Mouse (Mus musculus): ENCODE measurements around the gene Magi1. TPM values are rescaled to one million over a fixed set of nuclear protein-coding genes. Genes with fewer than 3 reads are reported as not detected.
A peak's percentile ranks its signal among the peaks of the same experiment; 100 is the strongest.

The Magi1 gene
- polyA plus RNA-seq, 1 experiment from 2014 or later: 27.4 TPM

DNA sequence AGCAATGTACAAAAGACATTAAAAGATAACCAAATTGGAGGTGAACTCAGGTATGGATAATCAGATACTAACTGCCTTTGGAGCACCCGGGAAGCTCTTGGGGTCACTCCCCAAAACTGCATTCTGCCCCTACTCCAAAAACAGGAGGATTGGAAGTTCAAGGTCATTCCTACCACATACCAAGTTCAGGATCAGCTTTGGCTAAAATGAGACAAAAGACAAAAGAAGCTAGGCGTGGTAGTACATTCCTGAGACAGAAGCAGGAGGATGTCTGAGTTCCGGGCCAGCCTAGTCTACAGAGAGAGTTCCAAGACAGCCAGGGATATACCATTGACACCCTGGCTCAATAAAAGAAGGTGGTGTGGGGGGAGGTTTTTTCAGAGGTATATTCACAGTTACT, 304.5 kb downstream of the Magi1 start:
- WGBS: 93% methylated on average over 3 of the region's 3 CpGs
- H3K4me3 ChIP-seq (ENCODE audit: low read depth, low read length): no peak overlapping the region

DNA sequence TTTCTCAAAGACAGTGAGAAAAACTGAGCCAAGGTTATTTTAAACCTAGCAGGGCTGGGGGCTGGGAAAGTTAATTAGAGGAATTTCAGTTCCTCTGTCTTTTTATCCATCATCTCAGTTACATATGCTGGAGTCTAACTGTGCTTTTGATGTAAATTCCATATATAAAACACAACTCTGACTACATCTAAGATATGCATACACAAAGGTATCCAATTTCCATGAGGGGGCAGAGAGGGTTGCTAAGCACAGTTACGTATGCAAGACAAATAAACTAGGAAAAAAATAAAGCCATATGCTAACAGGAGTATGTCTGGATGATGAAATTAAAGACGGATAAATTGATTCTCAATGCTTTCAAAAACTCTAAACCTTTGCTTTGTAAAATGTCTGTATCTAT, 315.0 kb downstream of the Magi1 start:
- no peaks in the 10 kb centered on the region for H3K4me1 ChIP-seq (replicated peaks; ENCODE audit: control insufficient read depth, insufficient read depth, low read length)
- WGBS: 76% methylated on average over 2 of the region's 2 CpGs
- no peaks in the 10 kb centered on the region for H3K36me3 ChIP-seq (ENCODE audit: control insufficient read depth, insufficient read depth, low read length)
- H3K4me3 ChIP-seq (ENCODE audit: low read depth, low read length): no peak overlapping the region
- H3K4me2 ChIP-seq (replicated peaks; ENCODE audit: low read depth, low read length): no peak overlapping the region
- H3K27ac ChIP-seq (ENCODE audit: low read depth, low read length): no peak overlapping the region
- DNase-seq (ENCODE audit: low spot score) (no peak), ATAC-seq (ENCODE audit: low FRiP score) (no peak)
- no peaks in the 10 kb centered on the region for H3K27me3 ChIP-seq (ENCODE audit: control insufficient read depth, insufficient read depth, low read length)
- no peaks in the 10 kb centered on the region for H3K9me3 ChIP-seq (ENCODE audit: control insufficient read depth, low read length)
- H3K9ac ChIP-seq (ENCODE audit: low read depth, low read length): no peak overlapping the region

More for the DNA sequence above, 304.5 kb downstream of the Magi1 start:
- Histone ChIP-seq H3K4me2 (replicated peaks; ENCODE audit: low read depth, low read length) (no peak overlapping the region), H3K9ac (ENCODE audit: low read depth, low read length) (no peak overlapping the region), H3K36me3 (ENCODE audit: control insufficient read depth, insufficient read depth, low read length) (no peaks in the 10 kb centered on the region), H3K27ac (ENCODE audit: low read depth, low read length) (no peak overlapping the region), H3K9me3 (ENCODE audit: control insufficient read depth, low read length) (no peaks in the 10 kb centered on the region), H3K27me3 (ENCODE audit: control insufficient read depth, insufficient read depth, low read length) (no peaks in the 10 kb centered on the region), H3K4me1 (replicated peaks; ENCODE audit: control insufficient read depth, insufficient read depth, low read length) (peaks cover 5% of the 10 kb centered on the region; the same call in 1 of the 2 replicates)
- no peak for ATAC-seq (ENCODE audit: low FRiP score)
- no peak for DNase-seq (ENCODE audit: low spot score)

DNA sequence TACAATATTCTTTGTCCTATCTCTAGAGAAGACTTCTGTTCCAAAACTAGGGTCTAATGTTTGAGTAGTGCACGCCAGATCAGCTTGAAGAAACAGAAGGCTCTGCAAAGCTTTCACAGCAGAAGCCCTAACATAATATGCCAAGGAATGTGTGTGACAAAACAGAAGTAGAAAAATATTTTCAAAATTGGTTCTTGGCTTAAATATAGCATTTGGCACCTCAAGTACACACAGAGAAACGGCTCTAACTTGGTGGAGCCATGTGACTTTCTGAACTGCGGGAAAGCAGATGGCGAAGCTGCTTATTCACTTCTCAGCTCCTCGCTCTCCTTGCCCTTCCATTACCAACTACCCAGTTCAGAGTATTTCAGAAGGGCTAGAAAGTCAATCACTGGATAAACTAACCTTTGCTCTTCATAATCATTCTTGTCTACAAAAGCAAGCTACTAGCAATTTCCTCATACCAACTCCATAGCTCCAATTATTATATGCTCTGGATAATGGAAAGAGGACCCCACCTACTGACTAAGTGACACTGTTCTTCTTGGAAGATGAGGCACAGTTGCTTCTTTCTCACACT, 320.9 kb downstream of the Magi1 start:
- no peak overlapping the region for H3K4me3 ChIP-seq (ENCODE audit: low read depth, low read length)
- no peak overlapping the region for H3K27ac ChIP-seq (ENCODE audit: low read depth, low read length)
- H3K36me3 ChIP-seq (ENCODE audit: control insufficient read depth, insufficient read depth, low read length): no peaks in the 10 kb centered on the region
- H3K9me3 ChIP-seq (ENCODE audit: control insufficient read depth, low read length): no peaks in the 10 kb centered on the region
- no peak overlapping the region for H3K4me2 ChIP-seq (replicated peaks; ENCODE audit: low read depth, low read length)
- H3K27me3 ChIP-seq (ENCODE audit: control insufficient read depth, insufficient read depth, low read length): no peaks in the 10 kb centered on the region
- no peak overlapping the region for H3K9ac ChIP-seq (ENCODE audit: low read depth, low read length)
- no peaks in the 10 kb centered on the region for H3K4me1 ChIP-seq (replicated peaks; ENCODE audit: control insufficient read depth, insufficient read depth, low read length)
- WGBS: 87% methylated on average over 5 of the region's 5 CpGs
- DNase-seq (ENCODE audit: low spot score) (no peak), ATAC-seq (ENCODE audit: low FRiP score) (no peak)

DNA sequence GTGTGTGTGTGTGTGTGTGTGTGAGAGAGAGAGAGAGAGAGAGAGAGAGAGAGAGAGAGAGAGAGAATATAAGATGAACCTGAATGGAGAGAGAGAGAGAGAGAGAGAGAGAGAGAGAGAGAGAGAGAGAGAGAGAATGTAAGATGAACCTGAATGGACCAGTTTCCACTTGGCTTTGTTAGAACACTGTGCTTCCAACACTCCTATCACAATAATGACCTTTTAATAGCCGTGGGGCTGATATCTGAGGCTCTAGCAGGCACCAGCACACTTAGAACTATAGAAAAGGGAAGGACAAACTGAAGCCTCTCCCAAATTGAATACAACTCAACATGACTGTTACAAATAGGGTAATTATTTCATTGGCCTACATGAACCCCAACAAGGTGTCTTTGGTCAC, 321.9 kb downstream of the Magi1 start:
- Histone ChIP-seq H3K9me3 (ENCODE audit: control insufficient read depth, low read length) (no peaks in the 10 kb centered on the region), H3K9ac (ENCODE audit: low read depth, low read length) (no peak overlapping the region), H3K4me1 (replicated peaks; ENCODE audit: control insufficient read depth, insufficient read depth, low read length) (no peaks in the 10 kb centered on the region), H3K36me3 (ENCODE audit: control insufficient read depth, insufficient read depth, low read length) (no peaks in the 10 kb centered on the region), H3K4me2 (replicated peaks; ENCODE audit: low read depth, low read length) (no peak overlapping the region), H3K27ac (ENCODE audit: low read depth, low read length) (no peak overlapping the region), H3K27me3 (ENCODE audit: control insufficient read depth, insufficient read depth, low read length) (no peaks in the 10 kb centered on the region), H3K4me3 (ENCODE audit: low read depth, low read length) (no peak overlapping the region)
- ATAC-seq (ENCODE audit: low FRiP score) (no peak), DNase-seq (ENCODE audit: low spot score) (no peak)
- WGBS: 57% methylated on average over 1 of the region's 1 CpGs

DNA sequence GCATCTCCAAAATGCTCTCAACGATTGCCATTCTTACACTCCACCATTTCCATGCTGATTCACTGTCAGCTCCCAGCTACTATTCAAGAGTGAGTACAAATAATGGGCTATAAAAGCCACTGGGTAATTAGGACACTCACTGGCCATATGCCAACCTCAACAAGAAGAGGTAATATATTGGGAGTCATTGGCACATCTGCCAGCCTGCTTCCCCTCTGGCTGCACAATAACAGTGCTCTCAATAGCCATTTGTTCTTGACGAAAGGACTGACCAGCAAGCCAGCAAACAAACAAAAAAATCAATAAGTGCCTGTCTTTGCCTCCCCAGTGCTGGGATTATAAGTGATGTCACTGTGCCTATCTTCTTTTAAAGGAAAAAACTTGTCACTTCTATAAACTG, 326.5 kb downstream of the Magi1 start:
- Histone ChIP-seq H3K9me3 (ENCODE audit: control insufficient read depth, low read length) (no peaks in the 10 kb centered on the region), H3K36me3 (ENCODE audit: control insufficient read depth, insufficient read depth, low read length) (no peaks in the 10 kb centered on the region), H3K27ac (ENCODE audit: low read depth, low read length) (no peak overlapping the region), H3K27me3 (ENCODE audit: control insufficient read depth, insufficient read depth, low read length) (no peaks in the 10 kb centered on the region), H3K4me3 (ENCODE audit: low read depth, low read length) (no peak overlapping the region), H3K4me2 (replicated peaks; ENCODE audit: low read depth, low read length) (no peak overlapping the region), H3K4me1 (replicated peaks; ENCODE audit: control insufficient read depth, insufficient read depth, low read length) (0 out of 2 replicates have a peak, but pooled peaks cover 2% of the 10 kb centered on the region), H3K9ac (ENCODE audit: low read depth, low read length) (no peak overlapping the region)
- DNase-seq (ENCODE audit: low spot score) (peak; percentile 13), ATAC-seq (ENCODE audit: low FRiP score) (peak; percentile 61; the same call in 1 of the 2 replicates)
- WGBS: 39% methylated on average over 2 of the region's 2 CpGs

DNA sequence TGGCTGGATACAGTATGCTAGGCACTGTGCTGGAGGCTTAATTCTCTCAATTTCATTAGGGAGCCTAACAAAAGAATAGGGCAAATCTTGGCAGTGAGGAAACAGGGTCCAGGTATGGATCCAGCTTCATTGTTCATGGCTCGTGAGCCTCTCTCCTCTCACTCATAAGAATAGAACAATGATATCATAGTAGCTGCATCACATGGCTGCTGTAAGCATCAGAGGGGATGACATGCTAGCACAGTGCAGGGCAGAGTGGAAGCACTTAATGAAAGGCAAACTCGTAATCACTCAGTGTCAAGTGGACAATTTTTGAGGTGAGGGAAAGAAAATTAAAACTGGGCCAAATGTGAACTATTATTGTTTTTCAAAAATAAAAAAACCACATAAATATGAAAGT, 337.1 kb downstream of the Magi1 start:
- Histone ChIP-seq H3K9me3 (ENCODE audit: control insufficient read depth, low read length) (no peaks in the 10 kb centered on the region), H3K36me3 (ENCODE audit: control insufficient read depth, insufficient read depth, low read length) (no peaks in the 10 kb centered on the region), H3K9ac (ENCODE audit: low read depth, low read length) (no peak overlapping the region), H3K4me1 (replicated peaks; ENCODE audit: control insufficient read depth, insufficient read depth, low read length) (no peaks in the 10 kb centered on the region), H3K4me3 (ENCODE audit: low read depth, low read length) (no peak overlapping the region), H3K4me2 (replicated peaks; ENCODE audit: low read depth, low read length) (no peak overlapping the region), H3K27ac (ENCODE audit: low read depth, low read length) (no peak overlapping the region), H3K27me3 (ENCODE audit: control insufficient read depth, insufficient read depth, low read length) (no peaks in the 10 kb centered on the region)
- DNase-seq (ENCODE audit: low spot score) (no peak), ATAC-seq (ENCODE audit: low FRiP score) (no peak)
- 80% methylated on average over 2 of the region's 2 CpGs for WGBS

DNA sequence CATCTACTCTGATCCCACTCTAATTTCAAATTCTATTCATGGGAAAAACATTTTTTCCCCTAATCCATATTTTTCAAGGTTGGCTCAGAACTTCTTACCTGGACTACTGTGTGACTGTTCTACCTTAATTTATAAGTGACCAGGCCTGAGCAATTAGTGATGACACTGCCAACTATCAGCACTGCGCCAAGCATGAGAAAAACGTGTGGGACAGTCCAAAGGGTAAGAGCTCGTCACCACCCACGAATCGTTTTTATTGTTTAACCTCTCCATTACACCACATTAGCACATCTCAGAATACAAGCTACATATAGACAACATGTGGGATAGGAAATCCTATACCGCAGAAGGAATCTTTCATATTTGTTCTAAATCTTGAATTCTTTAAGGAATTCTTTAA, 347.4 kb downstream of the Magi1 start:
- no peak for DNase-seq (ENCODE audit: low spot score)
- Histone ChIP-seq H3K9me3 (ENCODE audit: control insufficient read depth, low read length) (no peaks in the 10 kb centered on the region), H3K27me3 (ENCODE audit: control insufficient read depth, insufficient read depth, low read length) (no peaks in the 10 kb centered on the region), H3K36me3 (ENCODE audit: control insufficient read depth, insufficient read depth, low read length) (no peaks in the 10 kb centered on the region), H3K4me3 (ENCODE audit: low read depth, low read length) (no peak overlapping the region), H3K9ac (ENCODE audit: low read depth, low read length) (no peak overlapping the region), H3K4me1 (replicated peaks; ENCODE audit: control insufficient read depth, insufficient read depth, low read length) (no peaks in the 10 kb centered on the region), H3K27ac (ENCODE audit: low read depth, low read length) (no peak overlapping the region), H3K4me2 (replicated peaks; ENCODE audit: low read depth, low read length) (no peak overlapping the region)
- ATAC-seq (ENCODE audit: low FRiP score): no peak
- WGBS: 88% methylated on average over 6 of the region's 6 CpGs

DNA sequence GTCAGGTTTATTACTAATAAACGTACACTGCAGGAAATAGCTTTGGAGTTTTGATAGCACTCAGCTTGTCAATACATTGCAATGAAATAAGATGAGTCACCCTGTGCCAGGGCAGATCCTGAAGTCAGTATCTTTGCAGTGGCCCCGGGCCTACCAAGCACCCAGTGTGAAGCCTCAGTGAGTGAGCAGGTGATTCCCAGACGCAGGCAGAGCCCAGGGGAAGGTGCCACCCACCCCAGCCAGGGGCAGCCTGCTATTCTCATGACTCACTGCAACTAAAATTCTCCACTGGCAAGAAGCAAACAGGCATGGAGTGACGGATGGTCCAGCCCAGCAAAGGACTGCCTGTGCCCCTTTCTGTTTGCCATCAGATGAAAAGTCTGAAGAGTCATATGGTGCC, 347.9 kb downstream of the Magi1 start:
- Histone ChIP-seq H3K9me3 (ENCODE audit: control insufficient read depth, low read length) (no peaks in the 10 kb centered on the region), H3K4me2 (replicated peaks; ENCODE audit: low read depth, low read length) (no peak overlapping the region), H3K4me1 (replicated peaks; ENCODE audit: control insufficient read depth, insufficient read depth, low read length) (no peaks in the 10 kb centered on the region), H3K4me3 (ENCODE audit: low read depth, low read length) (no peak overlapping the region), H3K9ac (ENCODE audit: low read depth, low read length) (no peak overlapping the region), H3K27ac (ENCODE audit: low read depth, low read length) (no peak overlapping the region), H3K36me3 (ENCODE audit: control insufficient read depth, insufficient read depth, low read length) (no peaks in the 10 kb centered on the region), H3K27me3 (ENCODE audit: control insufficient read depth, insufficient read depth, low read length) (no peaks in the 10 kb centered on the region)
- ATAC-seq (ENCODE audit: low FRiP score): no peak
- no peak for DNase-seq (ENCODE audit: low spot score)
- WGBS: 68% methylated on average over 4 of the region's 4 CpGs

DNA sequence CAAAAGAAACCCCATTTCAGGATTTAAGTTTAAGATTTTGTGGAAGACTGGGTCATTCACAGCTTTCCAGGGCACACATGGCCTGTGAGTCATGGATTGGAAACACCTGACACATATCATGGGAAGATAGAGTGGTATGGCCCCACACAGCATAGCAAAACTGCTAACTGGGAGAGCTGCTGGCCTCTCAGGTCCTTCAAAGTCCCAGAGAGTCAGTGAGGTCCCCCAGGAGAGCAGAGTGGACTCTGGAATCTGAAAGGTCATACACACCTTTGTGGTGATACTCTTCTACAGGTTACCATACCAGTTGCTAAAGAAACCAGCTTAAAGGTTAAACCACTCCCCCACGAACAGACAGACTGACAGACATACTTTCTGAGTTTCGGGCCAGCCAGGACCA, 349.0 kb downstream of the Magi1 start:
- Histone ChIP-seq H3K9me3 (ENCODE audit: control insufficient read depth, low read length) (no peaks in the 10 kb centered on the region), H3K4me3 (ENCODE audit: low read depth, low read length) (no peak overlapping the region), H3K36me3 (ENCODE audit: control insufficient read depth, insufficient read depth, low read length) (no peaks in the 10 kb centered on the region), H3K9ac (ENCODE audit: low read depth, low read length) (no peak overlapping the region), H3K4me2 (replicated peaks; ENCODE audit: low read depth, low read length) (no peak overlapping the region), H3K4me1 (replicated peaks; ENCODE audit: control insufficient read depth, insufficient read depth, low read length) (no peaks in the 10 kb centered on the region), H3K27ac (ENCODE audit: low read depth, low read length) (no peak overlapping the region), H3K27me3 (ENCODE audit: control insufficient read depth, insufficient read depth, low read length) (no peaks in the 10 kb centered on the region)
- WGBS: 83% methylated on average over 2 of the region's 2 CpGs
- ATAC-seq (ENCODE audit: low FRiP score) (no peak), DNase-seq (ENCODE audit: low spot score) (no peak)

Data from hindbrain, embryonic 11.5 days (tissue).